ENCODE assay signal across 20 mouse cellular contexts in genomic region chr5:150974226-150974625, GRCm38 (mm10). TPM values are rescaled to one million over a fixed set of nuclear protein-coding genes. Genes with fewer than 3 reads are reported as not detected.
A peak's percentile ranks its signal among the peaks of the same experiment; 100 is the strongest.
DNase-seq lines count a peak whose midpoint lies in the region; ATAC-seq lines count a peak whose summit lies in the region.
"Had no signal": no experiment of that assay in that cellular context is flagged by ENCODE, and none has a peak within 500 bp of the region (broad histone marks: within the 10 kb centered on the region; RNA-seq: fewer than 3 reads in every experiment).

No protein-coding gene starts in this region.

- no peaks in the 10 kb centered on the region for H3K27me3 ChIP-seq in kidney, embryonic 15.5 days
- H3K27me3 ChIP-seq: forebrain, embryonic 15.5 days; liver, embryonic 12.5 days; midbrain, embryonic 15.5 days; stomach, embryonic 15.5 days had no signal

- DNase-seq in adrenal gland, postnatal 10 days, result peak; percentile 22
- DNase-seq in adrenal gland, postnatal 4 days (ENCODE audit: low spot score in 2 of 2), result no peak
- peak; percentile 57 for DNase-seq in kidney, adult 18-20 months
- peak; percentile 33 for DNase-seq in R1 (ENCODE audit: low read depth, low spot score)
- DNase-seq in kidney, postnatal 14 days, result peak; percentile 63
- DNase-seq in spleen, adult 18-20 months, result no peak
- no peak for DNase-seq in left cerebral cortex, adult 8-10 months (ENCODE audit: low spot score in 2 of 2)
- DNase-seq: cerebellum, adult 11 months; cerebellum, postnatal 25 days; layer of hippocampus, postnatal 36 days; left cerebral cortex, postnatal 4 days had no signal

- WGBS in kidney, embryonic 15.5 days, result 78% methylated on average over 3 of the region's 3 CpGs

- H3K9ac ChIP-seq in kidney, embryonic 15.5 days, result no peak overlapping the region
- H3K9ac ChIP-seq: forebrain, embryonic 15.5 days; liver, embryonic 12.5 days; midbrain, embryonic 15.5 days; stomach, embryonic 15.5 days had no signal

- no peak for ATAC-seq in kidney, embryonic 15.5 days (replicated peaks; ENCODE audit: low FRiP score)
- ATAC-seq: forebrain, embryonic 15.5 days; liver, embryonic 12.5 days; midbrain, embryonic 15.5 days had no signal

- H3K27ac ChIP-seq in kidney, embryonic 15.5 days, result no peak overlapping the region
- H3K27ac ChIP-seq: forebrain, embryonic 15.5 days; liver, embryonic 12.5 days; midbrain, embryonic 15.5 days; stomach, embryonic 15.5 days had no signal

- H3K36me3 ChIP-seq in kidney, embryonic 15.5 days, result no peaks in the 10 kb centered on the region
- H3K36me3 ChIP-seq: forebrain, embryonic 15.5 days; liver, embryonic 12.5 days; midbrain, embryonic 15.5 days; stomach, embryonic 15.5 days had no signal

- H3K4me1 ChIP-seq in kidney, embryonic 15.5 days, result 0 out of 2 replicates have a peak, but pooled peaks cover 2% of the 10 kb centered on the region
- H3K4me1 ChIP-seq: forebrain, embryonic 15.5 days; liver, embryonic 12.5 days; midbrain, embryonic 15.5 days; stomach, embryonic 15.5 days had no signal

- H3K4me2 ChIP-seq in kidney, embryonic 15.5 days, result no peak overlapping the region
- H3K4me2 ChIP-seq: forebrain, embryonic 15.5 days; liver, embryonic 12.5 days; midbrain, embryonic 15.5 days; stomach, embryonic 15.5 days had no signal

- no peak overlapping the region for H3K4me3 ChIP-seq in kidney, embryonic 15.5 days (replicated peaks)
- H3K4me3 ChIP-seq: forebrain, embryonic 15.5 days; liver, embryonic 12.5 days; midbrain, embryonic 15.5 days; stomach, embryonic 15.5 days had no signal

- no peaks in the 10 kb centered on the region for H3K9me3 ChIP-seq in kidney, embryonic 15.5 days (replicated peaks)
- H3K9me3 ChIP-seq: forebrain, embryonic 15.5 days; liver, embryonic 12.5 days; midbrain, embryonic 15.5 days; stomach, embryonic 15.5 days had no signal

RNA-seq across cellular contexts. Expression of gene Kl, which starts 21.8 kb away (rescaled TPM):
- total RNA-seq in adrenal gland, postnatal 10 days (2021), result under 1 TPM; 0.24 TPM
- 10 to 100 TPM in 1 of 2 experiments, under 1 TPM in 1; 0.62 to 11.5 TPM for total RNA-seq in adrenal gland, postnatal 4 days (2021)
- polyA plus RNA-seq in kidney, embryonic 15.5 days (2015; fragmentation: Nextera tagmentation; extraction: Ambion mirVana), result 12.3 and 13.1 TPM in 2 replicates
- total RNA-seq in left cerebral cortex, adult 8-10 months (2022), result 10 to 100 TPM in 1 of 4 experiments, 1 to 10 TPM in 3; 3.5 to 11.1 (median 4.1) TPM
- total RNA-seq: hematopoietic stem cell, adult 5-6 weeks; megakaryocyte, adult 5-6 weeks; MEL; neutrophil, adult 5-6 weeks had no signal
- polyA plus RNA-seq: liver, embryonic 12.5 days had no signal

Comparison
In these comparisons a context has a peak if more than half of its experiments do, and no peak if none do; other contexts are left out.
1. DNase-seq: peak in adrenal gland, postnatal 10 days (single experiment), kidney, adult 18-20 months (single experiment), R1 (single experiment) and kidney, postnatal 14 days (single experiment); none in adrenal gland, postnatal 4 days (0 of 2), spleen, adult 18-20 months (0 of 2) and left cerebral cortex, adult 8-10 months (0 of 2).